Mouse (Mus musculus) hindbrain, embryonic 10.5 days (tissue): ENCODE results near the gene Siglecg. TPM values are rescaled to one million over a fixed set of nuclear protein-coding genes. Genes with fewer than 3 reads are reported as not detected.

ENCODE experiments used
- polyA plus RNA-seq: library from polyadenylated mRNA; unstranded; fragments of >200 nt; fragmentation: Nextera tagmentation; extraction: Ambion mirVana; gene quantifications from 2 replicates; pipeline ENCODE4 v1.2.1, GENCODE M21; 2016

Siglecg gene
- polyA plus RNA-seq, 1 experiment from 2014 or later = 0.14 TPM

Other genes starting within 250 kb of the Siglecg start
- 7.8 and 9.8 TPM in 2 replicates for gene Zfp715, start 94.9 kb upstream of the Siglecg start, polyA plus RNA-seq
- 0.27 and 0.30 TPM in 2 replicates for gene Siglecf, start 56.9 kb upstream of the Siglecg start, polyA plus RNA-seq
- gene Lim2, start 19.5 kb downstream of the Siglecg start, polyA plus RNA-seq = not detected in 2 replicates
- not detected in 2 replicates for gene Nkg7, start 28.9 kb downstream of the Siglecg start, polyA plus RNA-seq
- gene Cldnd2, start 32.6 kb downstream of the Siglecg start, polyA plus RNA-seq = not detected in 2 replicates
- 226 and 249 TPM in 2 replicates for gene Etfb, start 35.9 kb downstream of the Siglecg start, polyA plus RNA-seq
- gene Gm45233, start 35.9 kb downstream of the Siglecg start, polyA plus RNA-seq = 0.47 and 0.51 TPM in 2 replicates
- 1.5 and 3.8 TPM in 2 replicates for gene Vsig10l, start 54.9 kb downstream of the Siglecg start, polyA plus RNA-seq
- 0.80 and 2.2 TPM in 2 replicates for gene Iglon5, start 81.9 kb downstream of the Siglecg start, polyA plus RNA-seq
- gene 4931406B18Rik, start 97.7 kb downstream of the Siglecg start, polyA plus RNA-seq = not detected in 2 replicates
- gene Cd33, start 136.2 kb downstream of the Siglecg start, polyA plus RNA-seq = 0.61 and 1.2 TPM in 2 replicates
- gene Zfp658, start 154.1 kb downstream of the Siglecg start, polyA plus RNA-seq = 5.4 and 6.1 TPM in 2 replicates
- gene Zfp719, start 171.4 kb downstream of the Siglecg start, polyA plus RNA-seq = 12.7 and 15.7 TPM in 2 replicates
- gene Zfp819, start 199.0 kb downstream of the Siglecg start, polyA plus RNA-seq = 0.76 and 1.1 TPM in 2 replicates
- gene Ceacam18, start 226.5 kb downstream of the Siglecg start, polyA plus RNA-seq = not detected in 2 replicates